ENCODE assay signal across 8 mouse cellular contexts in genomic region chr7:31115587-31116043, GRCm38 (mm10). TPM values are rescaled to one million over a fixed set of nuclear protein-coding genes. Genes with fewer than 3 reads are reported as not detected.
DNase-seq lines count a peak whose midpoint lies in the region; ATAC-seq and TF ChIP-seq lines count a peak whose summit lies in the region.

No protein-coding gene starts in this region.

- no peaks in the 10 kb centered on the region for H3K27me3 ChIP-seq in embryonic facial prominence, embryonic 15.5 days
- no peaks in the 10 kb centered on the region for H3K27me3 ChIP-seq in liver, adult 2 months (ENCODE audit: control insufficient read depth, insufficient read depth, low read length)

- H3K4me1 ChIP-seq in embryonic facial prominence, embryonic 15.5 days = peaks cover 16% of the 10 kb centered on the region
- H3K4me1 ChIP-seq in liver, adult 2 months (ENCODE audit: control insufficient read depth, insufficient read depth, low read length) = peaks cover 17% of the 10 kb centered on the region

- no peak for TF ChIP-seq CTCF in liver, adult 2 months (IDR thresholded peaks at IDR 0.05; ENCODE audit: low read depth, low read length)

- H3K36me3 ChIP-seq in embryonic facial prominence, embryonic 15.5 days = no peaks in the 10 kb centered on the region
- H3K36me3 ChIP-seq in liver, adult 2 months (ENCODE audit: control insufficient read depth, insufficient read depth, low read length) = no peaks in the 10 kb centered on the region

- ATAC-seq in cerebellum, adult (ENCODE audit: insufficient number of reproducible peaks, low FRiP score, low TSS enrichment) = no peak
- 0 out of 2 replicates have a peak, but pooled peaks have one; percentile 1 for ATAC-seq in embryonic facial prominence, embryonic 15.5 days (ENCODE audit: insufficient number of reproducible peaks, low FRiP score, low TSS enrichment, low read depth)
- ATAC-seq in hematopoietic stem cell, adult 5-6 weeks (replicated peaks in 1 of 2; ENCODE audit: insufficient read depth in 1 of 2, low FRiP score in 2 of 2, low TSS enrichment in 1 of 2, low read depth in 1 of 2, poor library complexity in 2 of 2, severe bottlenecking in 2 of 2) = peak; percentile 42 to 44

- H3K4me2 ChIP-seq in embryonic facial prominence, embryonic 15.5 days (replicated peaks) = peak overlapping the region; percentile 32

- WGBS in embryonic facial prominence, embryonic 15.5 days = 24% methylated on average over 17 of the region's 17 CpGs
- WGBS in liver, adult 2 months = under 1% methylated on average over 17 of the region's 17 CpGs

- H3K79me2 ChIP-seq in liver, adult 2 months (ENCODE audit: control insufficient read depth, insufficient read depth, low read length) = peaks cover 19% of the 10 kb centered on the region

- H3K9me3 ChIP-seq in embryonic facial prominence, embryonic 15.5 days (replicated peaks) = no peaks in the 10 kb centered on the region

- peak; percentile 83 for DNase-seq in cerebellum, adult 11-12 months
- peak; percentile 72 for DNase-seq in adrenal gland, adult 8-10 months
- DNase-seq in liver, adult 2 months (ENCODE audit: extremely low read depth, low read depth, low spot score) = peak; percentile 95
- DNase-seq in spleen, postnatal 36 days (ENCODE audit: low spot score in 2 of 2) = peak; percentile 42 to 53
- no peak for DNase-seq in layer of hippocampus, adult 8-10 months (ENCODE audit: low spot score in 2 of 2)

- no peak overlapping the region for H3K4me3 ChIP-seq in embryonic facial prominence, embryonic 15.5 days (replicated peaks)
- H3K4me3 ChIP-seq in liver, adult 2 months (ENCODE audit: insufficient read depth, low read depth, low read length) = peak overlapping the region; percentile 68

- H3K27ac ChIP-seq in embryonic facial prominence, embryonic 15.5 days (replicated peaks) = 0 out of 2 replicates have a peak overlapping the region, but pooled peaks have one; percentile 11
- H3K27ac ChIP-seq in liver, adult 2 months (replicated peaks; ENCODE audit: insufficient read depth, low read depth, low read length) = peak overlapping the region; percentile 83

- no peak overlapping the region for H3K9ac ChIP-seq in embryonic facial prominence, embryonic 15.5 days
- H3K9ac ChIP-seq in liver, adult 2 months (ENCODE audit: low read depth, low read length) = peak overlapping the region; percentile 71

- TF ChIP-seq POLR2A in liver, adult 2 months (IDR thresholded peaks at IDR 0.05; ENCODE audit: extremely low read depth, insufficient read depth, low read length) = 0 out of 2 replicates have a peak, but pooled peaks have one; percentile 31

RNA-seq across cellular contexts. Expression of gene Hpn, which starts 0.5 kb away (rescaled TPM):
- total RNA-seq in adrenal gland, adult 8-10 months (2022) = 1 to 10 TPM in 3 of 4 experiments, under 1 TPM in 1; 0.26 to 1.5 (median 1.2) TPM
- 5.4 and 5.7 TPM in 2 replicates for polyA plus RNA-seq in embryonic facial prominence, embryonic 15.5 days (2015; fragmentation: Nextera tagmentation; extraction: Ambion mirVana)
- 4.3 and 13.0 TPM in 2 replicates for total RNA-seq in hematopoietic stem cell, adult 5-6 weeks (2017)
- total RNA-seq in liver, adult 2 months (2014; rRNA removed) = 282 and 327 TPM in 2 replicates
- 883 and 920 TPM in 2 replicates for polyA plus RNA-seq in liver, adult 2 months (2012; rRNA removed)
- 1 to 10 TPM; 4.8 to 9.5 (median 5.4) TPM for total RNA-seq in layer of hippocampus, adult 8-10 months (2022)

RNA-seq across cellular contexts. Expression of gene Scn1b, which starts 11.2 kb away (rescaled TPM):
- 10 to 100 TPM; 14.2 to 27.2 (median 18.9) TPM for total RNA-seq in adrenal gland, adult 8-10 months (2022)
- 7.1 and 7.8 TPM in 2 replicates for polyA plus RNA-seq in embryonic facial prominence, embryonic 15.5 days (2015; fragmentation: Nextera tagmentation; extraction: Ambion mirVana)
- 4.8 and 6.6 TPM in 2 replicates for total RNA-seq in hematopoietic stem cell, adult 5-6 weeks (2017)
- total RNA-seq in liver, adult 2 months (2014; rRNA removed) = 2.4 and 3.5 TPM in 2 replicates
- polyA plus RNA-seq in liver, adult 2 months (2012; rRNA removed) = 4.4 and 7.1 TPM in 2 replicates
- 100 to 1,000 TPM; 572 to 623 (median 584) TPM for total RNA-seq in layer of hippocampus, adult 8-10 months (2022)

RNA-seq across cellular contexts. Expression of gene Fxyd3, which starts 39.1 kb away (rescaled TPM):
- 1 to 10 TPM in 1 of 4 experiments, under 1 TPM in 3; 0.73 to 1.3 (median 0.86) TPM for total RNA-seq in adrenal gland, adult 8-10 months (2022)
- 108 and 127 TPM in 2 replicates for polyA plus RNA-seq in embryonic facial prominence, embryonic 15.5 days (2015; fragmentation: Nextera tagmentation; extraction: Ambion mirVana)
- not detected in 2 replicates for total RNA-seq in hematopoietic stem cell, adult 5-6 weeks (2017)
- 0.27 and 0.46 TPM in 2 replicates for total RNA-seq in liver, adult 2 months (2014; rRNA removed)
- 0.50 and 0.83 TPM in 2 replicates for polyA plus RNA-seq in liver, adult 2 months (2012; rRNA removed)
- 1 to 10 TPM in 3 of 4 experiments, not detected in 1; 1.4 to 2.3 (median 1.6) TPM for total RNA-seq in layer of hippocampus, adult 8-10 months (2022)

RNA-seq across cellular contexts. Expression of gene Gramd1a, which starts 40.1 kb away (rescaled TPM):
- 10 to 100 TPM; 37.7 to 65.1 (median 55.4) TPM for total RNA-seq in adrenal gland, adult 8-10 months (2022)
- 72.5 and 75.2 TPM in 2 replicates for polyA plus RNA-seq in embryonic facial prominence, embryonic 15.5 days (2015; fragmentation: Nextera tagmentation; extraction: Ambion mirVana)
- total RNA-seq in hematopoietic stem cell, adult 5-6 weeks (2017) = 89.4 and 90.0 TPM in 2 replicates
- total RNA-seq in liver, adult 2 months (2014; rRNA removed) = 5.1 and 6.6 TPM in 2 replicates
- 17.0 and 33.0 TPM in 2 replicates for polyA plus RNA-seq in liver, adult 2 months (2012; rRNA removed)
- total RNA-seq in layer of hippocampus, adult 8-10 months (2022) = 100 to 1,000 TPM; 115 to 132 (median 125) TPM

RNA-seq across cellular contexts. Expression of gene Lgi4, which starts 56.5 kb away (rescaled TPM):
- 1 to 10 TPM; 2.8 to 8.8 (median 4.2) TPM for total RNA-seq in adrenal gland, adult 8-10 months (2022)
- 1.7 and 2.1 TPM in 2 replicates for polyA plus RNA-seq in embryonic facial prominence, embryonic 15.5 days (2015; fragmentation: Nextera tagmentation; extraction: Ambion mirVana)
- not detected in 2 replicates for total RNA-seq in hematopoietic stem cell, adult 5-6 weeks (2017)
- 0.07 and 0.18 TPM in 2 replicates for total RNA-seq in liver, adult 2 months (2014; rRNA removed)
- 0.04 and 0.09 TPM in 2 replicates for polyA plus RNA-seq in liver, adult 2 months (2012; rRNA removed)
- total RNA-seq in layer of hippocampus, adult 8-10 months (2022) = 10 to 100 TPM; 38.3 to 64.2 (median 55.9) TPM

Comparison
In these comparisons a context has a peak if more than half of its experiments do, and no peak if none do; other contexts are left out.
1. DNase-seq: peak in cerebellum, adult 11-12 months (single experiment), adrenal gland, adult 8-10 months (single experiment), liver, adult 2 months (single experiment) and spleen, postnatal 36 days (2 of 2); none in layer of hippocampus, adult 8-10 months (0 of 2).
2. RNA of gene Hpn, which starts 0.5 kb away (total RNA-seq): 282 to 327 TPM in liver, adult 2 months; 4.3 to 13.0 TPM in hematopoietic stem cell, adult 5-6 weeks, 4.8 to 9.5 TPM in layer of hippocampus, adult 8-10 months and 0.26 to 1.5 TPM in adrenal gland, adult 8-10 months; every median in the first group is over 10 times any median in the second.
3. RNA of gene Scn1b, which starts 11.2 kb away (total RNA-seq): 572 to 623 TPM in layer of hippocampus, adult 8-10 months; 14.2 to 27.2 TPM in adrenal gland, adult 8-10 months, 4.8 to 6.6 TPM in hematopoietic stem cell, adult 5-6 weeks and 2.4 to 3.5 TPM in liver, adult 2 months; every median in the first group is over 10 times any median in the second.